Mouse (Mus musculus): ENCODE results near the gene Hcrtr2.

GRCm38 (mm10) chr9:76323756-76324155 is at the start of gene Hcrtr2:
- TF ChIP-seq CTCF (IDR thresholded peaks at IDR 0.05; ENCODE audit: borderline replicate concordance, control insufficient read depth, extremely low read depth, insufficient read depth, low read length, poor library complexity) (no peak), POLR2A (IDR thresholded peaks at IDR 0.05; ENCODE audit: control insufficient read depth, extremely low read depth, insufficient read depth, low read length, poor library complexity) (no peak)
